Mouse (Mus musculus): ENCODE measurements around the gene Cflar.
"Not testable (repeated sequence)": the region's sequence is repeated elsewhere in the genome, so short reads cannot be mapped to it uniquely, and the experiment has no call there.

The Cflar gene

GRCm38 (mm10) chr1:58773905-58774304 is 62.6 kb downstream of the Cflar start:
- peak; percentile 27 for DNase-seq (ENCODE audit: low read depth, low spot score)

- DNase-seq (ENCODE audit: low read depth, low spot score): no peak
These were observed 64.1 kb downstream of the Cflar start for GRCm38 (mm10) chr1:58775361-58775760.

GRCm38 (mm10) chr1:58777583-58777982 is 66.3 kb downstream of the Cflar start:
- DNase-seq (ENCODE audit: low read depth, low spot score): no peak

GRCm38 (mm10) chr1:58778226-58778625 is 66.9 kb downstream of the Cflar start:
- DNase-seq (ENCODE audit: low read depth, low spot score): no peak

GRCm38 (mm10) chr1:58786276-58786675 is 75.0 kb downstream of the Cflar start:
- no peak for DNase-seq (ENCODE audit: low read depth, low spot score)

GRCm38 (mm10) chr1:58788410-58788809 is 77.1 kb downstream of the Cflar start:
- no peak for DNase-seq (ENCODE audit: low read depth, low spot score)

GRCm38 (mm10) chr1:58794705-58795104 is 83.4 kb downstream of the Cflar start:
- no peak for DNase-seq (ENCODE audit: low read depth, low spot score)

GRCm38 (mm10) chr1:58795291-58796058 is 84.2 kb downstream of the Cflar start, which contains the start of gene Casp8:
TSS of gene Casp8 (plus strand) at chr1:58795374.
- DNase-seq (ENCODE audit: low read depth, low spot score): peak; percentile 48

GRCm38 (mm10) chr1:58796059-58796363 is 84.7 kb downstream of the Cflar start:
- no peak for DNase-seq (ENCODE audit: low read depth, low spot score)

- DNase-seq (ENCODE audit: low read depth, low spot score): no peak
These were observed 85.5 kb downstream of the Cflar start for GRCm38 (mm10) chr1:58796853-58797252.

GRCm38 (mm10) chr1:58797370-58797769 is 86.1 kb downstream of the Cflar start:
- DNase-seq (ENCODE audit: low read depth, low spot score): no peak

GRCm38 (mm10) chr1:58798911-58799310 is 87.6 kb downstream of the Cflar start:
- DNase-seq (ENCODE audit: low read depth, low spot score): no peak

- DNase-seq (ENCODE audit: low read depth, low spot score): not testable (repeated sequence)
These were observed 89.3 kb downstream of the Cflar start for GRCm38 (mm10) chr1:58800644-58801043.

- no peak for DNase-seq (ENCODE audit: low read depth, low spot score)
These were observed 90.4 kb downstream of the Cflar start for GRCm38 (mm10) chr1:58801558-58802285.

GRCm38 (mm10) chr1:58802322-58803273 is 91.3 kb downstream of the Cflar start:
- peak; percentile 48 for DNase-seq (ENCODE audit: low read depth, low spot score)

- DNase-seq (ENCODE audit: low read depth, low spot score): no peak
These were observed 92.2 kb downstream of the Cflar start for GRCm38 (mm10) chr1:58803531-58803930.

- DNase-seq (ENCODE audit: low read depth, low spot score): no peak
These were observed 95.3 kb downstream of the Cflar start for GRCm38 (mm10) chr1:58806651-58807050.

Measured in skeletal muscle tissue, adult 2 months (tissue).